Mouse (Mus musculus): ENCODE data around the gene Ppil1.

GRCm38 (mm10) chr17:29262259-29262649 is 1.7 kb downstream of the Ppil1 start:
- TF ChIP-seq POLR2A (IDR thresholded peaks at IDR 0.05; ENCODE audit: borderline replicate concordance, extremely low read depth, insufficient read depth, insufficient read length, poor library complexity, severe bottlenecking): no peak
- 0 out of 2 replicates have a peak, but pooled peaks have one; percentile 18 for TF ChIP-seq CTCF (IDR thresholded peaks at IDR 0.05; ENCODE audit: borderline replicate concordance, extremely low read depth, insufficient read depth, insufficient read length)
